Mouse (Mus musculus) urinary bladder, adult 2 months (tissue): ENCODE measurements around the gene Khdrbs1. TPM values are rescaled to one million over a fixed set of nuclear protein-coding genes. Genes with fewer than 3 reads are reported as not detected.
"Not testable (repeated sequence)": the region's sequence is repeated elsewhere in the genome, so short reads cannot be mapped to it uniquely, and the experiment has no call there.

Source experiments
- DNase-seq: peaks from one replicate; pipeline ENCODE4 v3.0.0; 2022; ENCODE audit warnings: low spot score
- polyA plus RNA-seq: library from polyadenylated mRNA; depleted of rRNA; stranded (reverse); fragments of >200 nt; gene quantifications from 2 replicates; pipeline ENCODE4 v1.2.3, GENCODE M21; 2012; rRNA removed

Khdrbs1 gene
- polyA plus RNA-seq: 21.7 and 39.0 TPM in 2 replicates

- peak; percentile 93 for DNase-seq
Observed at GRCm38 (mm10) chr4:129742232-129743009, at the start of gene Khdrbs1. Khdrbs1 (minus strand) TSS chr4:129742303.

- no peak for DNase-seq
Observed at GRCm38 (mm10) chr4:129791399-129791798, 49.3 kb upstream of the Khdrbs1 start.

- DNase-seq: no peak
Observed at GRCm38 (mm10) chr4:129790475-129790874, 48.4 kb upstream of the Khdrbs1 start.

- no peak for DNase-seq
Observed at GRCm38 (mm10) chr4:129789635-129790034, 47.5 kb upstream of the Khdrbs1 start.

GRCm38 (mm10) chr4:129788693-129789092 lies 46.6 kb upstream of the Khdrbs1 start:
- no peak for DNase-seq

- no peak for DNase-seq
Observed at GRCm38 (mm10) chr4:129785178-129785577, 43.1 kb upstream of the Khdrbs1 start.

- no peak for DNase-seq
Observed at GRCm38 (mm10) chr4:129783506-129783905, 41.4 kb upstream of the Khdrbs1 start.

- DNase-seq: no peak
Observed at GRCm38 (mm10) chr4:129782857-129783331, 40.8 kb upstream of the Khdrbs1 start.

GRCm38 (mm10) chr4:129781881-129782675 lies 40.0 kb upstream of the Khdrbs1 start:
- no peak for DNase-seq

GRCm38 (mm10) chr4:129771672-129772521 lies 29.8 kb upstream of the Khdrbs1 start:
- no peak for DNase-seq

- no peak for DNase-seq
Observed at GRCm38 (mm10) chr4:129771314-129771671, 29.2 kb upstream of the Khdrbs1 start.

GRCm38 (mm10) chr4:129770600-129770999 lies 28.5 kb upstream of the Khdrbs1 start:
- no peak for DNase-seq

GRCm38 (mm10) chr4:129768742-129769141 lies 26.6 kb upstream of the Khdrbs1 start:
- DNase-seq: not testable (repeated sequence)

GRCm38 (mm10) chr4:129767782-129768181 lies 25.7 kb upstream of the Khdrbs1 start:
- no peak for DNase-seq

- no peak for DNase-seq
Observed at GRCm38 (mm10) chr4:129765351-129765750, 23.2 kb upstream of the Khdrbs1 start.

- not testable (repeated sequence) for DNase-seq
Observed at GRCm38 (mm10) chr4:129762496-129762895, 20.4 kb upstream of the Khdrbs1 start.

- DNase-seq: no peak
Observed at GRCm38 (mm10) chr4:129761606-129762005, 19.5 kb upstream of the Khdrbs1 start.

GRCm38 (mm10) chr4:129755455-129755854 lies 13.4 kb upstream of the Khdrbs1 start:
- no peak for DNase-seq

- no peak for DNase-seq
Observed at GRCm38 (mm10) chr4:129754742-129755141, 12.6 kb upstream of the Khdrbs1 start.

GRCm38 (mm10) chr4:129750430-129750829 lies 8.3 kb upstream of the Khdrbs1 start:
- DNase-seq: no peak

- no peak for DNase-seq
Observed at GRCm38 (mm10) chr4:129746591-129746990, 4.5 kb upstream of the Khdrbs1 start.

- DNase-seq: no peak
Observed at GRCm38 (mm10) chr4:129746106-129746505, 4.0 kb upstream of the Khdrbs1 start.
